Mouse (Mus musculus): ENCODE measurements around the gene Vgll4. TPM values are rescaled to one million over a fixed set of nuclear protein-coding genes. Genes with fewer than 3 reads are reported as not detected.
"Not testable (repeated sequence)": the region's sequence is repeated elsewhere in the genome, so short reads cannot be mapped to it uniquely, and the experiment has no call there.

Vgll4 gene
- total RNA-seq, 2 experiments from 2014 or later, result 50.7 to 62.5 TPM

DNA sequence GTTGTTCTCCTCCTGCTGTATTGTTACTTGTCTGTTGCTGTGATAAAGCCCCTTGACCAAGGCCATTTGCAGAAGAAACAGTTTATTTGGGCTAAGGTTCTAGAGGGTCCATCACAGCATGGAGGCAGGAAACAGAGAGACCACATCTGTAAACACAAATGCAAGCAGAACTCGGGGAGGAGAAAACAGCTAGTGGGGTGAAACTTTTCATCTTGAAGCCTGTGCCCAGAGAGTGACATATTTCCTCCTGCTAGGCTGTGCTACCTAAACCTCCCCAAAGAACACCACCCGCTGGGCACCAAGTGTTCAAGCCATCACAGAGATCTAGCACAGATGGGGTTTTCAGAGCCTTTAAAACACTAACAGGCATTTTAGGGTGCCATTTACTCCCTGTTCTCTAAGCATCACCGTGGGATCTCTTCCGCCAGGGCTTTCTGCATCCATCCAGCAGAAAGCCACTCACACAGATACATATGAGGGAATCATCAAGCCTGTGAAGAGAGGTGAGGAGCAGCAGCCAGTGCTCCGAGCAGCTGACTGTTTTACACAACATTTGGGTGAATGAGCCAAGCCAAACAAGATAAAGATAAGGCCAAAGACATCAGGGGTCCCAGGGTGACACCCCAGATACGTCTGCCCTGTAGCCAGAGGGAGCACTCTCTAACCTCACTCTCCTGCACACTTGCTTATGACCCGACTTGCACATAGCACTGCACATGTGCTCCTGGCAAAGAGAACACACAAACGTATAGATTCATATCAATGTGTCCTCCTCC, 64.4 kb downstream of the Vgll4 start:
- no peak for DNase-seq (ENCODE audit: low spot score in 2 of 2)
- intact Hi-C loops (cut with DNase I), result no loop called here

- intact Hi-C loops (cut with DNase I), result no loop called here
- DNase-seq (ENCODE audit: low spot score in 2 of 2), result no peak
Measured at GRCm38 (mm10) chr6:114904818-114905217, 65.0 kb downstream of the Vgll4 start.

GRCm38 (mm10) chr6:114904233-114904632, 65.6 kb downstream of the Vgll4 start:
- DNase-seq (ENCODE audit: low spot score in 2 of 2), result no peak
- intact Hi-C loops (cut with DNase I), result no loop called here

DNA sequence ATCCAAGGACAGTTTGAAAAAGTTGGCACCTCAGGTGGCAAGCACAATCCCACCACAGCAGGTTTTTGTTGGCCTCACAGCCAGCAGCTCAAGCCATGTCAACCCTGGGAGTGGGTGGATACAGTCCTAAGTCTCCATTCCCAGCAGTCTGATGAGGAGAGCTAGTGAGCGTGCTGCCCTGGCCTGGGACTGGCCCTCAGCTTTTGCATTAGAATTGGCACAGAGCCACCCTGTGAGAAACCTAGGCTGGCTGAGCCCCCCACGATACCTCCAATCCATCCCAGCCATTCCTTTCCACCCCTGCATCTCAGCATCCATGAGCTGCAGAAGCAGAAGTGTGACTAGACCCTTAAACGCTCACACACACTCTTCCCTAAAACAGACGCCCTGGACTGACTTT, 67.9 kb downstream of the Vgll4 start:
- intact Hi-C loops (cut with DNase I), result no loop called here
- DNase-seq (ENCODE audit: low spot score in 2 of 2), result no peak

- intact Hi-C loops (cut with DNase I), result no loop called here
- no peak for DNase-seq (ENCODE audit: low spot score in 2 of 2)
Measured at GRCm38 (mm10) chr6:114901321-114901824, 68.4 kb downstream of the Vgll4 start.

DNA sequence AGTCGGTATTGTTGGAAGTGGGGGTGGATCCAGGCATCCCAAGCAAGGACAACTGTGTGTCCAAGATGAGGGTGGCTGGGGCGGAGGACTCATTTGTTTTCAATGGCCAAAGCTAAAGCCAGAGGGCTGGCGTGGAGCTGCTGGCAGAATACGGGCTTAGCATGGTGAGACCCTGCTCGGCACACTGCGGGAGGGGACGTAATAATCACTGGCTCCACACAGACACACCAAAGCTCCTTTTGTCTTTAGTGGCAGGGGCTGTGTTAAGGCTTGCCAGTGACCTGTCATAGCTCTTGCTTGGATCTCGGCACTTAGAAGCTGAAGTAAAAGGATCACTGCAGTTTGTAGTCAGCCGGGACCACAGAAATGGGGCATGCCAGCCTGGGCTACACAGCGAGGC, 69.6 kb downstream of the Vgll4 start:
- no peak for DNase-seq (ENCODE audit: low spot score in 2 of 2)
- intact Hi-C loops (cut with DNase I), result no loop called here

GRCm38 (mm10) chr6:114899652-114900051, 70.1 kb downstream of the Vgll4 start:
- intact Hi-C loops (cut with DNase I), result no loop called here
- DNase-seq (ENCODE audit: low spot score in 2 of 2), result no peak

DNA sequence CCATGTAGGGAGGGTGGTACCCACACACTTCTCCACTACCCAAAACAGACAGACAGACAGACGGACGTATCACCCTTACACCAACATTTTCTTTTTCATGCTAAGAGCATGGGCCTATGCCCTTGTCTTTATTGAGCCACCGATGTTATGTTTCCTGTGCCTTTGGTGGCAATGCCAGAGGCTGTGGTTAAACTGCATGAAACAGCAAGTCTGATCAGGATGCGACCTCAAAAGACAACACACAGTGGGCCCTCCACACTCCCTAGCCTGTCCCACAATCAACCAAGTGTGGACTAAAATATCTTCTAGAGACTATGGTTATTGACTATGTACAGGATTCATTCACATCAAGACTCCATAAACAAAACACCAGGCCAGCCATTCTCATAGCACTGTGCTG, 70.8 kb downstream of the Vgll4 start:
- intact Hi-C loops (cut with DNase I), result no loop called here

GRCm38 (mm10) chr6:114896281-114896680, 73.5 kb downstream of the Vgll4 start:
- intact Hi-C loops (cut with DNase I), result no loop called here
- DNase-seq (ENCODE audit: low spot score in 2 of 2), result no peak

More for the DNA sequence above, 70.8 kb downstream of the Vgll4 start:
- DNase-seq (ENCODE audit: low spot score in 2 of 2), result no peak

- DNase-seq (ENCODE audit: low spot score in 2 of 2), result no peak
- intact Hi-C loops (cut with DNase I), result no loop called here
Measured at GRCm38 (mm10) chr6:114895191-114895590, 74.6 kb downstream of the Vgll4 start.

- no peak for DNase-seq (ENCODE audit: low spot score in 2 of 2)
- intact Hi-C loops (cut with DNase I), result no loop called here
Measured at GRCm38 (mm10) chr6:114894548-114895106, 75.2 kb downstream of the Vgll4 start.

DNA sequence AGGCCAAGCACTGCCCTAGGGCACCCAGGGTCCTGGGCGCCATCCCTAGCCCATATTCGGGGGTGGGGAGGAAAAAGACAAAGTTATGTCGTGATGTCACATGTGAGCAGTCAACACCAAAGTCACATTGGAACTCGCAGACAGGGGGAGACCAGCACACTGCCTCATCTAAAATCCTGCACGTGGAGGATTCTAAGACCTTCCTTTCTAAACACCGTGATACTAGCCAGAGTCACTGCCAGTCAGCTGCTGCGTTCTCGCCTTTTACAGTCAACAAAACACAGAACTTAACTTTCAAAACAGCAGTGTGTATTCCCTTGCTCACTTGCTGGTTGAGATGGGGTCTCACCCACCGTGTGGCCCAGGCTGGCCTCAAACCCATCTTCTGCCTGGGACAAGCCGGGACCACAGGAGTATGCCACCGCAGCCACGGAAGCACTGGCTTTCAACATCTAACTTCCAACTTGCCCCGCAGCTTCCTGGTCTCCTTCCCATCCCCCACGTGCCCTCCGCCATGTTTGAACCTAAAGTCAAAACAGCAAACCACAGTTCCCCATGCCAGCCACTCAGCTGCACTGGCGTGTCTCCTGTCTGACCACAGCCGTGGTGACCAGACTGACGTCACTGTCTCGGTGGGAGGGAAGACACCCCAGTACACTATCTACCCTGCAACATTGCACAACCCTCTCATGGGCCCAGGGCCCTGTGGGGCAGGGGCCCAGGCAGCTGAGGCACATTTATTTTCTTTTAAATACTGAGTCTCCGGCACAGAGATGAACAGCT, 76.2 kb downstream of the Vgll4 start:
- intact Hi-C loops (cut with DNase I), result no loop called here
- peak; percentile 49 to 74 for DNase-seq (ENCODE audit: low spot score in 2 of 2)

DNA sequence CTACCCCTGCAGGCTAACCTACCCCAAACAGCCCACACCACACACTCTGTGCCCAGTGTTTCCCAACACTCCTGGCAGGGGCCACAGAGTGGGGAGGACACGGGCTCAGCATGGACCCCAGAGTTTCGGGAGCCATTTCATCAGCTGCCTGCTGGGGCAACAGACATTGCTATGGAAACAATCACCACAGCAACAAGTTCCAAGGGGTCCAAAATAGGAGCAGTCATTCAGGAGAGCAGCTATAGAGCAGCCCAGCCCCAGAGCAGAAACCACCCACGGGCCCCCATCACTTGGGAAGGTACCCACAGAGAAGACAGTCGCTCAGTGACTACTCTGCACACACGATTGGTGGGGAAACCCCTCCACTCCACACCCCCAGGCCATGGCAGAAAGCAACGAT, 77.4 kb downstream of the Vgll4 start:
- intact Hi-C loops (cut with DNase I), result no loop called here

DNA sequence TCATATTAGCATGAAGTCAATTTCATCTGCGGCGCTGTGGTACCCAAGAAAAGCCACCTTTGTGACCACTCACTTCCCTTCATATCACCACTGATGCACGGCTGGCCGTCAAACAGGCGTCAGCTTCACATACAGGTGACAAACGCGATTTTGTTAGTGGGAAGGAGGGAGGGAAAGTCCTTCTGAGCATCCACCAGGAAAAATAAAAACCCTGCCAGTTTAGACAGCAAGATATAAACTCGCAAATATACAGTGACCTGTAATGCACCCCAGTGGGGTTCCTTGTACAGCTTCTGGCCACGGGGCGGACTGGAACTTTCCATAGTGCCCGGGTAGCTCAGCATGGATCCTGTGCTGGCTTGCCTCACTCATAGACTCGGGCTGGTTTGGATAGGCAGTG, 78.0 kb downstream of the Vgll4 start:
- intact Hi-C loops (cut with DNase I), result no loop called here
- no peak for DNase-seq (ENCODE audit: low spot score in 2 of 2)

More for the DNA sequence above, 77.4 kb downstream of the Vgll4 start:
- DNase-seq (ENCODE audit: low spot score in 2 of 2), result peak; percentile 78 to 89

DNA sequence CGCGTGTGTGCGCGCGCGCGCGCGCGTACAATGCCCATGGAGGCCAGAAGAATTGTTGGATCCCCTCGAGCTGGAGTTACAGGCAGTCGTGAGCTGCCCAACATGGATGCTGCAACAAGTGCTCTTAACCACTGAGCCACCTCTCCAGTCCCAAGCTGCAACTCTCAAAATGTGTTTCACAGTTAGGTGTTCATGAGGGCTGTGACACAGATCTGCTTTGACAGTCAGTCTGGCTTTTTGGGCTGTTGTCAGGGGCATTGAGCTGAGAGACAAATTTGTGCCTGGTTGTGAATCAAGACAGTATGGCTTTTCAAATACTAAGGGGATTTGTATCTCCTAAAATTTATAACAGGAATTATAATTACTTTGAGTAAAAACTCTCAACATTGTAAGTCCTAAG, 78.5 kb downstream of the Vgll4 start:
- intact Hi-C loops (cut with DNase I), result no loop called here

DNA sequence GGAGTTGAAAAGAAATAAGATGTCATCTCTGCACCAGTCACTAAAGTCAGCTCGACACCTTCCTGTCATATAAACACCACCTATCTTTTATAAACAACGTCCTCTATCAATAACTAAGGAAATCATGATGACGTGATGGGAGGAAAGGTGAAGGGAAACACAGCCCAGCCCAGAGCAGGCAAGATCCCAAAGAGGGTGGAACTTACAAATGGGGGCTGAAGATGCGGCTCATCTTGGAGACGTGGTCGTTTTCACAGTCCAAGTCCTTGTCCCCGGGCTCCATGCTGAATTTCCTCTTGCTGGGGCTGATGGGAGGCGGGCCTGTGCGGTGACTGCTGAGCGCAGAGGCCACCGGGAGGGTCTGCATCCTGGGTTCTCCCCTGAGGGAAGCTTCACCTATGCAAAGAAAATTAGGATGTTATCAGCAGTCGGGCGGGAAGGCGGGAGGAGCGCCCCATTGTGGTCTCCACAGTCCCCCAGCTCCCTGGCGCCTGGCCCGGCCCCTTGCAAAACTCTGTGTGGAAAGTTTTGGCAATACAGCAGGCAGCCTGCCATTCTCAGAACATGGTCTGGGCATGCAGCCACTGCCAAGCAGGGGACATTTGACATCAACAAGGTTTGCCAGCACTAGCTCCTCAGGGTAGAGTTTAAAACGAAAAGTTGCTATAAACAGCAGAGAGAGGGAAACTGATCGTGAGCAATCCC, 79.2 kb downstream of the Vgll4 start:
- intact Hi-C loops (cut with DNase I), result loop anchor here (1.0 kb wide), 1 partner anchor 30 kb away; no protein-coding TSS in a partner anchor

More for the DNA sequence above, 78.5 kb downstream of the Vgll4 start:
- DNase-seq (ENCODE audit: low spot score in 2 of 2), result no peak

GRCm38 (mm10) chr6:114889971-114890370, 79.8 kb downstream of the Vgll4 start:
- DNase-seq (ENCODE audit: low spot score in 2 of 2), result not testable (repeated sequence)
- intact Hi-C loops (cut with DNase I), result loop anchor here (1.0 kb wide), 1 partner anchor 30 kb away; no protein-coding TSS in a partner anchor

More for the DNA sequence above, 79.2 kb downstream of the Vgll4 start:
- peak; percentile 71 to 74 for DNase-seq (ENCODE audit: low spot score in 2 of 2)

DNA sequence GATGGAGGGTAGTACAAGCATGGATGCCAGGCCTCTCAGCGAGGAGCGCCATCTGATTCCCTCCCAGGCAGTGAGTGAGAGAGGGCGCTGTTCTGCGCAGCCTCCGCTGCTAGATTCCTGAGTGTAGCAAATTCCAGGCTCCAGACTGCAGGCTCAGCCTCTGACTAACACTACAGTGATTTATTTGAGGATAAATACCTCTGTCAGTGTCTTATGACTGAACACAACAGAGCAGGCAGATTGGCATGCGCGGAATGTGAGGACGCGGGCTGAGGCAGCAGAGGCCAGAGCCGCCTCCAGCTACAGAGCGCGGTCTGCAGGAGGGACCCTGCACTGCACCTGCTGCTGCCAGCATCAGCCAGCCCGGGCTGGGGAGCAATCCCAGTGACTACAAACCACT, 80.9 kb downstream of the Vgll4 start:
- intact Hi-C loops (cut with DNase I), result no loop called here
- peak; percentile 69 to 90 for DNase-seq (ENCODE audit: low spot score in 2 of 2)

DNA sequence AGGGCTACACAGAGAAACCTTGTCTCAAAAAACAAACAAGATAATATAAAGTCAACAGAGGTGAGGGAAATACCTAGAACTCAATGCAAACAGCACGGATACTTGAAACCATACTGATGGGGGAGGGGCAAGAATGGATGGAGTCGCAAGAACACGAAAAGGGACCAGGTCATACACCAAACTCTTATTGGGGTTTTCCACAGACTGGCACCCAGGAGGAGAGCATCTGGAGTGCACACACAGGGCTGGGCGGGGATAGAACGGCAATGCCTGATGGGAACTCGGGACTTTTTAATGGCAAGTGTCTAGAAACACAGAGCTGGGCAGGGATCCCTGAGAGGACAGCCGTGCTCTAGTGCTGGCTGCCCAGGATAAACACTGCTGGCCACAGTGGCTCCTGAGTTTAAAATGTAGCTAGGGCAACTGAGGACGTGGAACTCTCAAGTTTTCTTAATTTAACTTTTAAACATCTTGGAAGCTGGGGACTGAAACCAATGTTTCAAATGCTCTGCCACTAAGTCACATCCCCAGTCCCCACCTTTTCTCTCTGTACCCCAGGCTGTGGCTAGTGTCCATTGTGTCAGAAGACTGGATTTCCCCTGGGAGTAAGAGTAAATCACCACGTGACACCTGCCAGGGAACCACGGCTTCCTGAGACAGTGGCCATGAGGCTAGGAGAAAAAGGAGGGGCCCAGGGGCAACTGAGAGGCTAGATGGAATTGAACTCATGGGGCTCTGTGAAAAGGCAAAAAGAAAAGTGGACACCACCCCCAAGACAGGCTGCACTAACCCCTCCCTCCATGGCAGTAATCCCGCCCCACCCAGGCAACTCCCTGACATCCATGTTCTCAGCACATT, 83.1 kb downstream of the Vgll4 start:
- intact Hi-C loops (cut with DNase I), result no loop called here
- no peak for DNase-seq (ENCODE audit: low spot score in 2 of 2)
